Mouse (Mus musculus) spleen, adult 12 weeks (tissue): ENCODE data around the gene Rbm18.
A peak's percentile ranks its signal among the peaks of the same experiment; 100 is the strongest.
"Not testable (repeated sequence)": the region's sequence is repeated elsewhere in the genome, so short reads cannot be mapped to it uniquely, and the experiment has no call there.

Experiments used
- DNase-seq: peaks from one replicate; pipeline ENCODE4 v3.0.0; 2022; ENCODE audit warnings: low spot score

The Rbm18 gene

GRCm38 (mm10) chr2:36136300-36136941 is at the start of gene Rbm18, which contains the start of gene Mrrf:
Gene Rbm18, minus strand, starts transcription at chr2:36136773.
Gene Mrrf, plus strand, starts transcription at chr2:36136389.
- DNase-seq, result peak; percentile 94

- no peak for DNase-seq
Measured at GRCm38 (mm10) chr2:36184876-36185275, 48.3 kb upstream of the Rbm18 start.

- DNase-seq, result no peak
Measured at GRCm38 (mm10) chr2:36184192-36184591, 47.6 kb upstream of the Rbm18 start.

GRCm38 (mm10) chr2:36183278-36183677 is 46.7 kb upstream of the Rbm18 start:
- no peak for DNase-seq

- DNase-seq, result not testable (repeated sequence)
Measured at GRCm38 (mm10) chr2:36181587-36182368, 45.2 kb upstream of the Rbm18 start.

- no peak for DNase-seq
Measured at GRCm38 (mm10) chr2:36179487-36179886, 42.9 kb upstream of the Rbm18 start.

GRCm38 (mm10) chr2:36172574-36172973 is 36.0 kb upstream of the Rbm18 start:
- DNase-seq, result no peak

- DNase-seq, result no peak
Measured at GRCm38 (mm10) chr2:36172136-36172535, 35.6 kb upstream of the Rbm18 start.

- no peak for DNase-seq
Measured at GRCm38 (mm10) chr2:36169176-36169575, 32.6 kb upstream of the Rbm18 start.

- no peak for DNase-seq
Measured at GRCm38 (mm10) chr2:36167990-36168618, 31.5 kb upstream of the Rbm18 start.

GRCm38 (mm10) chr2:36159336-36159735 is 22.8 kb upstream of the Rbm18 start:
- DNase-seq, result no peak

- DNase-seq, result no peak
Measured at GRCm38 (mm10) chr2:36157461-36157860, 20.9 kb upstream of the Rbm18 start.

- not testable (repeated sequence) for DNase-seq
Measured at GRCm38 (mm10) chr2:36152401-36152800, 15.8 kb upstream of the Rbm18 start.

- DNase-seq, result no peak
Measured at GRCm38 (mm10) chr2:36148876-36149365, 12.3 kb upstream of the Rbm18 start.

- DNase-seq, result no peak
Measured at GRCm38 (mm10) chr2:36139096-36139495, 2.5 kb upstream of the Rbm18 start.

GRCm38 (mm10) chr2:36135887-36136286 is 686 bp downstream of the Rbm18 start:
- DNase-seq, result no peak

GRCm38 (mm10) chr2:36129051-36129450 is 7.5 kb downstream of the Rbm18 start:
- DNase-seq, result no peak

- no peak for DNase-seq
Measured at GRCm38 (mm10) chr2:36127973-36128372, 8.6 kb downstream of the Rbm18 start.

GRCm38 (mm10) chr2:36126795-36127429 is 9.7 kb downstream of the Rbm18 start:
- no peak for DNase-seq

- no peak for DNase-seq
Measured at GRCm38 (mm10) chr2:36112632-36113031, 23.9 kb downstream of the Rbm18 start.

GRCm38 (mm10) chr2:36108615-36109014 is 28.0 kb downstream of the Rbm18 start:
- no peak for DNase-seq
